Mouse (Mus musculus) T-helper 1 cell (primary cell): ENCODE measurements around the gene Fam184b.

Experiments
- in situ Hi-C: fragments of 300-600 bp; cut with MboI, MseI; formaldehyde crosslinking; loops from one replicate; pipeline ENCODE4 v1.15.1; 2025; ENCODE audit warnings: high pct_unique_total_duplicates

Fam184b gene

DNA sequence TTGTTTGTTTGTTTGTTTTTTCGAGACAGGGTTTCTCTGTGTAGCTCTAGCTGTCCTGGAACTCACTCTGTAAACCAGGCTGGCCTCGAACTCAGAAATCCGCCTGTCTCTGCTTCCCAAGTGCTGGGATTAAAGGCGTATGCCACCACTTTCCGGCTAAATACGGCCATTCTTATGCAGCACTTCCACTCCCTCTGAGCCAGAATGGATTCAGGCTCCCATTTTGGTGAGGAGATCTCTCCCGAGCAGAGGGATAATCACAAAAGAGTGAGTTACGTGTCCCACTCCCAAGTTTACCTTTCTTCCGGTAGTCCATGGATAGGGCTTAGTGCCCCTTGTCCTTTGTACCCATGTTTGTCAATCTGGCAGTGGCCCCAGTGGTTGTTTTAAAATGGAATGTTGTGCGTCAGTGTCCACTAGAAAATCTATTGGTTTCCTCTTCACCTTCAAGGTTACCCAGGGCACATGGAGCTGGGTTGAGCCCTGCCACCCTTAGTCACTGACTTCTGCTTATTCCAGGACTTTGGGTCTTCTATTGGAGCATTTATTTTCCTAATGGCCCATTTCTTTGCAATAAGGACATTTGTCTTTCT is 124.2 kb downstream of the Fam184b start:
- in situ Hi-C loops = no loop called here

DNA sequence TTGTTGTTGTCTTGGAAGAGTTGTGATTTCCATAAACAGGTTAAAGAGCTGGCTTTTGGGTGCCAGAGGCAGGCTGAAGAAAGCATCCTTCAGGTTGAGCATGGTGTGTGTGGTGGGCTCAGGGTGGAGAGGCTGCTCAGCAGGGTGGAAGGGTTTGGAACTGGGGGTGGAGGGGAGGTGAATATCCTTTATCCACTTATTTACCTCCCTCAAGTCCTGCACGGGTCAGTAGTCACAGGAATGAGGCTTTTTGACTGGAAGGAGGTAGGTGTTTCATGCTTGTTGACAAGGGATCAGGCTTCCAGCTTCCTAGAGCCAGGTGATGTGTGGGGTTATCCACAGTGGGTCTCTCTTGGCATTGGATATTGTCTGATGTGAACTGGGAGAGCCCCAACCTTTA is 124.8 kb downstream of the Fam184b start:
- in situ Hi-C loops = no loop called here

DNA sequence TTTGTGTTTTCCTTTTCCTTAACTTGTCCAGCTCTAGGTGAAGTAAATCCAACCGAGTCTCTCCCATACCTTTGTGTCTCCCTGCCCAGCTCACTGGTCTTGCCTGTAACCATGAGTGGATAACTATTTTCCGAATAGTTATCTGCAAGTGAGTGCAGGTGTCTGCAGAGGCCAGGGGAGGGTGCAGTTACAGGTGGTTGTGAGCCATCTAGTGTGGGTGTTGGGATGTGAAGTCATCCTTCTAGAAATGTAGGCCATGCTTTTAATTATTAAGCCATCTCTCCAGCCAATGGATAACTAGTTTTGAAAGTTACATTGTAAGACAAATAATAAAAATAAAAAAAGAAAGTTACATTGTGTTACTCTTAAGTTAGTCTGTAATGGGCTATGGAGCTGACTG is 125.9 kb downstream of the Fam184b start:
- in situ Hi-C loops = no loop called here

DNA sequence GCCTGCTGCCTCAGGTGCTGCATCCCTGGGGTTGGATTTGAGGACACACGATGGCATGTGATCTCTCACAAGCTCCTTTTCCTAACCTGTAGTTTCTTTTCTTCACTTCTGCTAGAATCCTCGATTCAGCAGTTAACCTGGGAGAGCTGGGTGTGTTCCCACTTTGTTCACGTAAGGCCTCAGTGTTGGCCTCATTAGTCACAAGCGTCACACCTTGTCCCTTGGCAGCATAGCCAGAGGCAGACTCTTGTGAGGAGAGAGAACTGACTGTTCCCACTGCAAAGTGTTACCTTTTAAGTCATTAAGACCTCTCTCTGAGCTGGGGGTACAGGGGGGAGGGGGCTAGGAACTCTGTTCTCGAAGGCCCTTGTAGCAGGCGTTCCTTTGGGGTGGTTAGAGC is 126.5 kb downstream of the Fam184b start:
- in situ Hi-C loops = no loop called here

DNA sequence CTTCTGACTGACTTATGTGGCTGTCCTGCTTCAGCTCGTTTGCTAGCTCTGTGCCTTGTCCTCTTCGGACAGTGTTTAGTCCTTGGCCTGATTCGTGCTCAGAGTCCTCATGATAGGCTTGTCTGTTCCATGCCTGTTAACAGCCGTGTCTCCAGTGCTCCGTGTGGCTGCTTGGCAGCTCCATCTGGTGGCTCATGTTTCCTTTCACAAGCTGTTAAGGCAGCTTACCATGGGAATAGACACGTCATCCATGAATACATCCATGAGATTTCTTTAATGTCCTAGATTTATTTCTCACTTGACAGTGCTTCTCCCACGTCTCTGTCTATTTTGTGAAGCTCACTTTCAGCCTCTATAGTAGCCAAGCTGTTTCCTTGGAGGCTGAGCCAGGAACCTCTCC is 129.3 kb downstream of the Fam184b start:
- in situ Hi-C loops = no loop called here

DNA sequence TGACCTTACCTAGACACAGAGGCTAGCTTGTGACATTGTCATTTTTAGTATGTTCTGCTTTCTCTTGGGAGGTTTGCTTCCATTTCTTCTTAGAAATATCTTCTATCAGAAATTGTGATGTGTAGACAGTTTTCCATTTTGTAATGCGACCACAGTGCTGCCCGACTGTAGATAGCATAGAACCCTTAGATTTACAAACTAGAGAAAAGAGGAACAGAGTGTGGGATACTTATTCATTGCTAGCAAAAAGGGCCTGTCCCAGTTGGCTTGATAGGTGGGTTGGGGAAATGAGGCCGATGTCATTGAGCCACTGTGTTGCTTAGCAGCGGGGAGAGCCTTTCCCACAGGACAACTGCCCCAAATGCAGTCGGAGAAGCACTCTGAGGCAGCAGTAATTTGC is 141.8 kb downstream of the Fam184b start:
- in situ Hi-C loops = loop anchor here (10.0 kb wide), 1 partner anchor 367 kb away; no protein-coding TSS in a partner anchor

DNA sequence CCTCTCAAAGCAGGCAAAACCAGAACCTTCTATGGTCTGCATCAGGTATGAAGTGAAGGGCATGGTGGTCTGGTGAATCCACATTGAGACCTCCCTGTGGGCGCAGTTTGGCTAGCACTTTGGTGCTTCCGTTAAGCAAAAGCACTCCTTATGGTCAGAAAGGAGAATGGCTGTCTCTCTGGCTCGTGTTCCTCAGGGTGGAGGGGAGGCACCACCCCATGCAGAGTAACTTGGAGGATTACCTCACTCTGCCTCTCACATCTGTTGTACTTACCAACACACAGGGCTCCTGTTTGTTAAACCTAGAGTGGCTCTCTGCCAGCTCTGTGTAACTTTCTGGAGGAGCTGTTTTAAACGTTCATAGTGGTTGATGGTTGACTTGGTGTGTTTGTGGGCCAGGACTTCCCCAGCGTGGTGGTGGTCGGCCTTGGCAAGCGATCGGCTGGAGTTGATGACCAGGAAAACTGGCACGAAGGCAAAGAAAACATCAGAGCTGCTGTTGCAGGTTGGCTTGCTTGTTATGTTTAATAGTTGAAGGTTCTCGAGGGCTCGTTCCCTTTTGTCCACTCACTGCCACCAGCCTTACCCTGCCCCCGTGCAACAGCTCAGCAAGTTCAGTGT is 142.4 kb downstream of the Fam184b start:
- in situ Hi-C loops = loop anchor here (10.0 kb wide), 1 partner anchor 368 kb away; no protein-coding TSS in a partner anchor

DNA sequence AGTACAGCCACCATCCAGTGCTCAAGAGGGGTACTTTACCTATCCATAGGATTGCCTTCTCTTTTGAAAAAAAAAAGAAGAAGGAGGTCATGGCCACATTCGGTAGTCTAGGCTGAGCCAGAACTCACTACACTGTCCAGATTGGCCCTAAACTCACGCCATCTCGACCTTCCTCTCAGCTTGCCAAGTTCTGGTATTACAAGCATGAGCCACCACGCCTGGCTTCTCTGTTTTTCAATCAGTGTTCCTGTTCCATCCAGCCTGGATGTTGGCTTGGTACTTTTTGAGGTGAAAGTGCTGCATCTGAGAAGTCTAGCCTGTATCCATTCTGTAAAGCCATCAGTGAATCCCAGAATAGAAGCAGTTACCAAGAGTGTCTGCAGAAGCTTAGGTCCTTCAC is 142.9 kb downstream of the Fam184b start:
- in situ Hi-C loops = loop anchor here (10.0 kb wide), 1 partner anchor 368 kb away; no protein-coding TSS in a partner anchor

DNA sequence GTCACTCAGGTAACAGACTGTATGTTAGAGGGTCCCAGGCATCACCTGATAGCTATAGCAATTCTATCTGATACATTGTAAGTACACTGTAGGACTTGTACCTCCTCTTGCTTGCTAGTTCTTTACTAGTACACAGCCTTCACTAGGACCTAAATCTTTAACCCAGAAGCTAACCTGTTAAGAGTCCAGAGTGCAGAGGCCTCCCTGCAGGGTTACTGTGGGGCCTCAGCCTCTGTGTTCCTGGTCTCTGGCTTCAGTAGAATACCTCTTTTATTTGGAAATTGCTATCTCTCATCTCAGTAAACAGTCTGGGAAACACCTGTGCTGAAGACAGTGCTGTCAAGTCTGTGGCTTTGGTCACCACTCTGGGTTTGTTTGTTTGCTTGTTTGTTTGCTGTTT is 143.4 kb downstream of the Fam184b start:
- in situ Hi-C loops = loop anchor here (10.0 kb wide), 1 partner anchor 369 kb away; no protein-coding TSS in a partner anchor

DNA sequence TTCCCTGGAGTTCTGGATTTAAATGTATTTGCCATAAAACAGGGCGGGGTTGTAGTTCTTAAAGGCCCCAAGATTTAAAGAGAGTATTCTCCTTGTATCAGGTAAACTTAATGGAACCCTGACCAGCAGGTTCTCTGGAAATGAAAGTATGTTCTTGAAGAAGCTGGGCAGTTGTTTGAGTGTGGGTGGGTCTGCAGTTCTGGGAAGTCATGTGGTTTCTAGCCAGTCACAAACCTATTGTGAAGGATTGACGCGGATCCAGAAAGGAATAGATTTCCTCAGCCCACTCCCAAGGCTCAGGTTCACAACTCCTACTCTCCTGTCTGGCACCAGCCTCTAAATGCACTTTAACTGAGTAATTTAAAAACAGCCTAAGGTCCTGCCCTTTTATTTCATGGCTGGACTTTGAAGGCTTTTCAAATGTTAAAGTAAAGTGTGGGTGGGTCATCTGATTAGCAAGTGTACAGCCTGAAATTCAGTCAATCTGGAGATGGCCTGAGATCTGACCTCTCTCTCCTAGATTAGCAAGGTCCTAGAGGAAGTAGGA is 143.9 kb downstream of the Fam184b start:
- in situ Hi-C loops = loop anchor here (10.0 kb wide), 1 partner anchor 369 kb away; no protein-coding TSS in a partner anchor

DNA sequence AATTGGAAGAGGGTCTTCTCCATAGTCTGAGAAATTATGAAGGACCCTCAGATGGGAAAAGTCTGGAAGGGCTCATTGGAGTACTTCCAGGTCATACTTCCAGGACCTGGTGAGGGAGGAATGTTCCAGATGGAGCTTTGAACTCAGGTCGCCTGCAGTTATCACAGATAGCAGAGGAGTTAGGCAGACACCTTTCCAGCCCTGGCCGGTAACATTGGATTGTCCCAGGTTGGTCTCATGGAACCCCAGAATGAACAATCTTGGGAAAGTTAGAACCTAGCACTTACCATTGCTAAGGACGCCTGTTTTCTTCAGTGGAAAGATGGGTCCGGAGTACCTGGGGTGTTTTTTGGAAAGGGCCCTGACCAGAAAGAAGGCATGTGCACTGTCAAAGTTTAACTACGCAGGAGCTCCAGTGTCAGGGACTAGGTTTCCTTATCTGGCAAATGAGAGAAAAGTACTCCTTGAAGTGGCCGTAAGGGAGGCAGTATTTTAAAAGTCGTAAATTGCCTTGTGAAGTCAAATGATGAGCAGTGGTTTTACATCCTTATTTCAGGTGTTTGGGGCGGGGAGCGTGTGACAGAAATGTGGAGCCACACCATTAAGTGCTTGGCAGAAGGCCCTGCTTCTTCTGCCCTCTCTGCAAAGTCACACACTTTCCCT is 145.2 kb downstream of the Fam184b start:
- in situ Hi-C loops = loop anchor here (5.0 to 10.0 kb wide), 2 partner anchors 42 to 371 kb away; partner anchors contain the start of genes Clrn2 and Qdpr

DNA sequence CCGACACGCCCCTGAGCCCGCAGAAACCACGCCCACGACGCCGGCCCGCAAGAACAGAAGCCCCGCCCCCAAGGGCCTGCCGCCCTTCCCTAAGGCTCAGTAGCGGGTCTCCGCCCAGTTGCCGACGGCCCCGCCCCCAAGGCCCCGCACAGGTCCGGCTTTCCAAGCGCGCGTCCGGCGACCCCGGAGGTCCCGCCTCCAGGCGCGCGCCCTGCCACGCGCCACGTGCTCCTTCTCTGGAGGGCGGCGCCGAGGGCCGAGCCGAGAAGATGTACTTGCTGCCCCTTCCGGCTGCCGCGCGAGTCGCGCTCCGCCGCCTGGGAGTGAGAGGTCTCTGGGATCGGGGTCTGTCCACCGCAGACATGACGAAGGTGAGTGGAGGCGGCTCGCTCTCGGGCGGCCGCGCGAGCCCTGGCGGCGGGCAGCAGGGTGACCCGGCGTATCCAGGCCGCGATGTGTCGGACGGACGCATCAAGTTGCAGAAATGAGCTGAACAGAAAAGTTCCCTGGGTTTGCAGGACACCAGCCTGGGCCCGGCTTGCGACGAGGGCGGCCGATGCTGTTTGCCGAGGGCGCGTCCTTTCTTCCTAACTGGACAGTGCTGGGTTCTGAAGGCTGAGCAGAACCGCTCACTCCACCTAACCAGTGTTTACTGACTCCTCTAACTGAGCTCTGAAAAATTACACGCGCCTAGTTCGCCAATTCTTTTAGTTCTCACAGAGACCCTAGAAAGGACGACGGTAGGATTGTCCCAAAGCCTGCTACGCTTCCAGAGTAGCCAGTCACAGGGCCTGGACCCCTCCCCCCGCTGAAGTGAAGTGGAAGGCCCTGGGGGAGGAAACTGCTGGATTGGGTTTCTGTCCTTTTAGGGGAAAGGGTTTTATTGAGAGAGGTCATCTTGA is 146.0 kb downstream of the Fam184b start, which contains the start of gene Lap3:
Gene Lap3 (plus strand): TSS at position 184 of the 902 bp plus-strand sequence.
- in situ Hi-C loops = loop anchor here (5.0 to 10.0 kb wide), 2 partner anchors 41 to 371 kb away; partner anchors contain the start of genes Clrn2 and Qdpr

DNA sequence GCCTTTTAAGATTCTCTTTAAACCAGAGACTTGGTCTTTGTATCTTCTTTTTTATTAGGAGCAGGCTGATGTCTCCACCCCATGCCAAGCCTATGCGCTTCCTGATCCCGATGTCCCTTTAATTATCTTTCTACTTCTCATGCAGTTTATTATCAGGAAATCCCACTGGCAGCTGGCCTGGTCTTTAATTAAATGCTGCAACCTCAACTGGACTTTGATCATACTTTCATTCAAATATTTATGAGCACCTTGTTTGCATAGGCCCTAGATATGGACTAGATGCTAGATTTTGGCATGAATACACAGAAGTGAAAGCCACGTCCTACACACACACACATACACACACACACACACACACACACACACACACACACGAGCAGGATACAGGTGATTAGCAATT is 147.6 kb downstream of the Fam184b start:
- in situ Hi-C loops = loop anchor here (5.0 to 10.0 kb wide), 2 partner anchors 39 to 373 kb away; partner anchors contain the start of genes Clrn2 and Qdpr

DNA sequence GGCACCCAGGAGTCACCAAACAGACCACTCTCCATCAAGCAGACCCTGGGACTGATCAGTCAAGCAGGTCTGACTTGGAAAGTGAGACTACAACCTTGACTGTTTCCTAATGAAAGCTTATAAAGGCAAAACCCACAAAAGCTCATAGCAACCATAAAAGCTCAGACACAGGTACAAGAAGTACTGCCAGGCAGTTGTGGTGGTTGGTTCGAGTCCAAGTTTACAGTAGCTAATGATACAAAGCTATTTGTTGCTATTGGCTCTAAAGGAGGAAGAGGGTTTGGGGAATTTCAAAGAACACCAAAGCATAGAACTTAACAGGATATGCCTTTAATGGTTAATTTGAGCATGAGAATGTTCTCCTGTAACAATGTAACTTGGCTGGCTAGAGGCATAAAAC is 155.8 kb downstream of the Fam184b start:
- in situ Hi-C loops = no loop called here

DNA sequence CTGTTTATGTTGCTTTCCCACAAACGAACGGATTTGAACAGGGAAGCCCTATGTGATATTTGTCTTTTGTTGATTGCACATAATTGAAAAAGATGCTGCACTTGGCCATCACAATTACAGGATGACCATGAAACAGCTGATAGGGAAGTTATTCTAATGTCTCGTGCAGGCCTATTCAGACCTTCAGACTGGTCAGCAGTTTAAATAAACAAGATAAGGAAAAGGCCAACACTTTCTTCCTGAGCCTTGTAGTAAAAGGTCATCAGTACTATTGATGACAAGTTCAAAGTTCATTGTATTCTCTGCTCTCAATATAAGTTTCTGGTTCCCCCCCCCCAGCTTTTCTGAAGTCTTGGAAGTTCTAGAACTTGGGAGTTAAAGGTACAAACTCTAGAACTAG is 156.8 kb downstream of the Fam184b start:
- in situ Hi-C loops = no loop called here

DNA sequence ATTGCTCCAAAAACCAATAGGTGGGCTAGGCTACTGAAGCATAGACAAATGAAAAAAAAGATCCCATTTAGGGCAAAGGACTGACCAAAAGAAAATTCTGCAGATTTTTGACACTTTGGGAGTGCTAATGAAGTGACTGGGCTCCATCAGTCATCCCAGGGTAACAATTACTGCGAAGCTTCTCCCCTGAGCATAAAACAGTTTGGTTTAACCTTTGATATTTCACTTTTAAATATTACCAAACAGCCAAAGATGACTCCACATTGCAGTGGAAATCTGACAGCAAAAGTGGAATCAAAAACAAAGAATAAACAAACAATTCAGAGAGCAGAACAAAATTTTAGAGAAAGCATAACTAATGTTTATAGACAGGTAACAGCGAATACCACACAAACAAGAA is 158.3 kb downstream of the Fam184b start:
- in situ Hi-C loops = no loop called here

DNA sequence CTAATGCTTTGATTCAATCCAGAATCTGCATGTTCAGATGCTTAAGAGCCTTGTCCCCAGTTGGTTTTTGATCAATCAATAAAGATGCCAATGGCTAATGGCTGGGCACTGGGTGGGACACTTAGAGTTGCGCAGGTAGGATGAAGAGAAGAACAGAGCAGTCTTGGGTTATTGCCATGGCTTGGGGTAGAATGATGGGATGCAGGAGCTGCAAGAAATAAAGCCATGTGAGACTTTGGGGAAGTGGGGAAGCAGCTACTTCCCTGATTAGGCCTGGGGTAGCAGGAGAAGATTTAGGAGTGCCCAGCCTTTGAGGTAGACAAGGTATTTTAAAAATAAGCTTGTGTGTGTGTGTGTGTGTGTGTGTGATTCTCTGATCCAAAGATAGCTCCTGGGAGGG is 159.3 kb downstream of the Fam184b start:
- in situ Hi-C loops = no loop called here
